Mouse (Mus musculus) ES-E14 (cell line): ENCODE data around the gene Tkfc.

ENCODE experiments used
- CHD2 ChIP-seq: IDR thresholded peaks from 2 replicates; pipeline ENCODE4 v1.6.1; 2014; ENCODE audit warnings: mild to moderate bottlenecking, low read depth, low read length, inconsistent platforms
- MAFK ChIP-seq: IDR thresholded peaks from 2 replicates; pipeline ENCODE4 v1.6.1; 2014; ENCODE audit warnings: mild to moderate bottlenecking, low read depth, low read length, inconsistent platforms; ENCODE audit not compliant: insufficient read depth
- ZC3H11A ChIP-seq: IDR thresholded peaks from 2 replicates; pipeline ENCODE4 v1.6.1; 2012; ENCODE audit warnings: low read depth, mild to moderate bottlenecking, inconsistent platforms, low read length, borderline replicate concordance

- TF ChIP-seq ZC3H11A (no peak), CHD2 (no peak), MAFK (no peak)
Measured at GRCm38 (mm10) chr19:10561558-10562314, 43.7 kb downstream of the Tkfc start.
